Mouse (Mus musculus): ENCODE measurements around the gene Zfp36.

The Zfp36 gene

GRCm38 (mm10) chr7:28334534-28334933, 45.5 kb downstream of the Zfp36 start:
- no peak for DNase-seq

- no peak for DNase-seq
These were observed 51.8 kb downstream of the Zfp36 start for GRCm38 (mm10) chr7:28328260-28328659.
